Mouse (Mus musculus) midbrain, embryonic 11.5 days (tissue): ENCODE results near the gene Ptprf. TPM values are rescaled to one million over a fixed set of nuclear protein-coding genes. Genes with fewer than 3 reads are reported as not detected.

Experiments used
- ATAC-seq: fragments of 200-750 bp; cut with Nextera tagmentation; 2 replicates; pipeline ENCODE4 v1.8.0; 2017; ENCODE audit warnings: moderate TSS enrichment, moderate library complexity; ENCODE audit not compliant: low FRiP score
- DNase-seq: peaks from one replicate; pipeline ENCODE4 v3.0.0; 2015; ENCODE audit warnings: low spot score; ENCODE audit errors: missing footprints
- H3K27ac ChIP-seq: fragments of 300-500 bp; sonication (generic); 2 replicates; pipeline ENCODE4 v1.5.1; 2014; ENCODE audit warnings: low read depth, low read length
- H3K27me3 ChIP-seq: fragments of 300-500 bp; sonication (generic); 2 replicates; pipeline ENCODE4 v1.6.1; 2014; ENCODE audit warnings: mild to moderate bottlenecking, low read length, moderate library complexity, mixed read lengths; ENCODE audit not compliant: control insufficient read depth, insufficient read depth
- H3K36me3 ChIP-seq: fragments of 300-500 bp; sonication (generic); 2 replicates; pipeline ENCODE4 v1.6.1; 2014; ENCODE audit warnings: mild to moderate bottlenecking, low read length, moderate library complexity, mixed read lengths; ENCODE audit not compliant: control insufficient read depth, insufficient read depth
- H3K4me1 ChIP-seq: fragments of 300-500 bp; sonication (generic); 2 replicates; pipeline ENCODE4 v1.6.1; 2014; ENCODE audit warnings: low read length; ENCODE audit not compliant: control insufficient read depth, insufficient read depth
- H3K4me2 ChIP-seq: fragments of 300-500 bp; sonication (generic); 2 replicates; pipeline ENCODE4 v1.6.1; 2014; ENCODE audit warnings: mild to moderate bottlenecking, moderate library complexity
- H3K4me3 ChIP-seq: fragments of 300-500 bp; sonication (generic); 2 replicates; pipeline ENCODE4 v1.5.1; 2014; ENCODE audit warnings: low read depth, low read length
- H3K9ac ChIP-seq: fragments of 300-500 bp; sonication (generic); 2 replicates; pipeline ENCODE4 v1.6.1; 2014; ENCODE audit warnings: low read length
- H3K9me3 ChIP-seq: fragments of 300-500 bp; sonication (generic); 2 replicates; pipeline ENCODE4 v1.6.1; 2016; ENCODE audit warnings: low read length; ENCODE audit not compliant: control insufficient read depth
- WGBS: fragments of 180-500 bp; shearing (Covaris S2); extraction: QIAGEN DNeasy Blood & Tissue Kit; methylation state at CpG from one replicate; pipeline ENCODE4 v1.1.7; 2014; 5-methylcytosine and 5-hydroxymethylcytosine counted together
- polyA plus RNA-seq: library from polyadenylated mRNA; unstranded; fragments of >200 nt; fragmentation: Nextera tagmentation; extraction: Ambion mirVana; gene quantifications from 2 replicates; pipeline ENCODE4 v1.2.1, GENCODE M21; 2014

Gene Ptprf
- polyA plus RNA-seq, 1 experiment from 2014 or later: 63.5 TPM

GRCm38 (mm10) chr4:118290416-118291030 lies 682 bp downstream of the Ptprf start:
- peak overlapping the region; percentile 98 for H3K4me3 ChIP-seq
- peak; percentile 45 for ATAC-seq
- H3K4me1 ChIP-seq: peaks cover 16% of the 10 kb centered on the region
- peak; percentile 95 for DNase-seq
- no peaks in the 10 kb centered on the region for H3K36me3 ChIP-seq
- H3K9ac ChIP-seq: peak overlapping the region; percentile 98
- H3K27ac ChIP-seq: peak overlapping the region; percentile 76
- peak overlapping the region; percentile 83 for H3K4me2 ChIP-seq
- H3K9me3 ChIP-seq: no peaks in the 10 kb centered on the region
- WGBS: under 1% methylated on average over 64 of the region's 84 CpGs
- no peaks in the 10 kb centered on the region for H3K27me3 ChIP-seq

- Histone ChIP-seq H3K36me3 (no peaks in the 10 kb centered on the region), H3K4me1 (peaks cover 16% of the 10 kb centered on the region), H3K27me3 (no peaks in the 10 kb centered on the region), H3K9ac (peak overlapping the region; percentile 98), H3K4me3 (peak overlapping the region; percentile 98), H3K9me3 (no peaks in the 10 kb centered on the region), H3K4me2 (peak overlapping the region; percentile 83), H3K27ac (peak overlapping the region; percentile 76)
- DNase-seq (peak; percentile 95), ATAC-seq (peak; percentile 25)
- WGBS: 1% methylated on average over 12 of the region's 12 CpGs
Observed at GRCm38 (mm10) chr4:118289960-118290415, 1.2 kb downstream of the Ptprf start.

GRCm38 (mm10) chr4:118289266-118289665 lies 1.9 kb downstream of the Ptprf start:
- Histone ChIP-seq H3K9ac (peak overlapping the region; percentile 4), H3K36me3 (no peaks in the 10 kb centered on the region)
- no peak for ATAC-seq

GRCm38 (mm10) chr4:118288531-118288930 lies 2.7 kb downstream of the Ptprf start:
- Histone ChIP-seq H3K36me3 (no peaks in the 10 kb centered on the region), H3K9me3 (no peaks in the 10 kb centered on the region), H3K4me3 (no peak overlapping the region), H3K27me3 (no peaks in the 10 kb centered on the region), H3K4me1 (peaks cover 16% of the 10 kb centered on the region), H3K9ac (no peak overlapping the region), H3K27ac (no peak overlapping the region), H3K4me2 (no peak overlapping the region)
- ATAC-seq: no peak
- WGBS: 79% methylated on average over 6 of the region's 6 CpGs
- peak; percentile 81 for DNase-seq

More at GRCm38 (mm10) chr4:118289266-118289665, 1.9 kb downstream of the Ptprf start:
- Histone ChIP-seq H3K27ac (no peak overlapping the region; the same call in 1 of the 2 replicates), H3K4me2 (peak overlapping the region; percentile 83), H3K4me1 (peaks cover 16% of the 10 kb centered on the region), H3K9me3 (no peaks in the 10 kb centered on the region), H3K27me3 (no peaks in the 10 kb centered on the region), H3K4me3 (peak overlapping the region; percentile 98)
- DNase-seq: no peak
- WGBS: 46% methylated on average over 5 of the region's 5 CpGs

GRCm38 (mm10) chr4:118286202-118286601 lies 5.0 kb downstream of the Ptprf start:
- H3K4me1 ChIP-seq: peaks cover 21% of the 10 kb centered on the region
- WGBS: 87% methylated on average over 5 of the region's 5 CpGs
- no peaks in the 10 kb centered on the region for H3K9me3 ChIP-seq
- no peak overlapping the region for H3K27ac ChIP-seq
- no peak for ATAC-seq
- no peaks in the 10 kb centered on the region; the same call in 1 of the 2 replicates for H3K36me3 ChIP-seq
- H3K9ac ChIP-seq: no peak overlapping the region
- H3K4me2 ChIP-seq: no peak overlapping the region
- H3K4me3 ChIP-seq: no peak overlapping the region
- no peak for DNase-seq
- H3K27me3 ChIP-seq: no peaks in the 10 kb centered on the region

GRCm38 (mm10) chr4:118282182-118282562 lies 9.0 kb downstream of the Ptprf start:
- peaks cover 31% of the 10 kb centered on the region for H3K4me1 ChIP-seq
- DNase-seq (no peak), ATAC-seq (no peak)
- 72% methylated on average over 1 of the region's 1 CpGs for WGBS
- no peak overlapping the region for H3K4me3 ChIP-seq
- H3K4me2 ChIP-seq: no peak overlapping the region
- no peaks in the 10 kb centered on the region for H3K27me3 ChIP-seq
- H3K27ac ChIP-seq: no peak overlapping the region
- H3K9ac ChIP-seq: no peak overlapping the region
- H3K36me3 ChIP-seq: no peaks in the 10 kb centered on the region; the same call in 1 of the 2 replicates
- no peaks in the 10 kb centered on the region for H3K9me3 ChIP-seq

- no peak for ATAC-seq
- DNase-seq: no peak
- H3K9ac ChIP-seq: no peak overlapping the region
- 74% methylated on average over 13 of the region's 13 CpGs for WGBS
- no peaks in the 10 kb centered on the region for H3K27me3 ChIP-seq
- H3K4me1 ChIP-seq: peaks cover 37% of the 10 kb centered on the region
- H3K4me2 ChIP-seq: no peak overlapping the region
- no peaks in the 10 kb centered on the region; the same call in 1 of the 2 replicates for H3K36me3 ChIP-seq
- no peaks in the 10 kb centered on the region for H3K9me3 ChIP-seq
- H3K27ac ChIP-seq: no peak overlapping the region
- H3K4me3 ChIP-seq: no peak overlapping the region
Observed at GRCm38 (mm10) chr4:118281444-118282181, 9.6 kb downstream of the Ptprf start.

GRCm38 (mm10) chr4:118280506-118280905 lies 10.7 kb downstream of the Ptprf start:
- WGBS: 93% methylated on average over 7 of the region's 7 CpGs
- ATAC-seq (no peak), DNase-seq (no peak)
- Histone ChIP-seq H3K4me2 (no peak overlapping the region), H3K36me3 (no peaks in the 10 kb centered on the region; the same call in 1 of the 2 replicates), H3K4me1 (peaks cover 48% of the 10 kb centered on the region), H3K9me3 (no peaks in the 10 kb centered on the region), H3K27ac (no peak overlapping the region), H3K4me3 (no peak overlapping the region), H3K27me3 (no peaks in the 10 kb centered on the region), H3K9ac (no peak overlapping the region)
